Mouse (Mus musculus) thymus, adult 2 months (tissue): ENCODE data around the gene Loxl1. TPM values are rescaled to one million over a fixed set of nuclear protein-coding genes. Genes with fewer than 3 reads are reported as not detected.

Source experiments
- DNase-seq: peaks from one replicate; pipeline ENCODE4 v3.0.0; 2021
- H3K27ac ChIP-seq: fragments of 200-500 bp; 2 replicates; pipeline ENCODE4 v1.5.1; 2012; ENCODE audit warnings: low read length, control low read depth; ENCODE audit not compliant: control insufficient read depth, insufficient read depth
- H3K27me3 ChIP-seq: fragments of 200-500 bp; 2 replicates; pipeline ENCODE4 v1.6.1; 2012; ENCODE audit warnings: mild to moderate bottlenecking, low read length, moderate library complexity, mixed read lengths; ENCODE audit not compliant: control insufficient read depth, insufficient read depth
- H3K36me3 ChIP-seq: fragments of 200-500 bp; 2 replicates; pipeline ENCODE4 v1.6.1; 2012; ENCODE audit warnings: mild to moderate bottlenecking, low read length, moderate library complexity; ENCODE audit not compliant: control insufficient read depth, insufficient read depth
- H3K4me1 ChIP-seq: fragments of 200-500 bp; replicated peaks from 2 replicates; pipeline ENCODE4 v1.6.1; 2012; ENCODE audit warnings: low read length; ENCODE audit not compliant: control insufficient read depth, insufficient read depth
- H3K4me3 ChIP-seq: fragments of 200-500 bp; 2 replicates; pipeline ENCODE4 v1.5.1; 2012; ENCODE audit warnings: mild to moderate bottlenecking, low read length, control low read depth, moderate library complexity; ENCODE audit not compliant: control insufficient read depth, insufficient read depth
- CTCF ChIP-seq: fragments of 200-500 bp; IDR thresholded peaks from 2 replicates; pipeline ENCODE4 v1.5.1; 2012; ENCODE audit warnings: mild to moderate bottlenecking, control low read depth, low read length, moderate library complexity, borderline replicate concordance; ENCODE audit not compliant: control insufficient read depth, poor library complexity, insufficient read depth; ENCODE audit errors: extremely low read depth
- POLR2A ChIP-seq: fragments of 200-500 bp; IDR thresholded peaks from 2 replicates; pipeline ENCODE4 v1.6.1; 2012; ENCODE audit warnings: mild to moderate bottlenecking, low read length, control low read depth, moderate library complexity; ENCODE audit not compliant: control insufficient read depth, poor library complexity, insufficient read depth; ENCODE audit errors: extremely low read depth
- WGBS: fragments of 180-500 bp; shearing (Covaris S2); methylation state at CpG from one replicate; pipeline ENCODE4 v1.1.7; 2018; 5-methylcytosine and 5-hydroxymethylcytosine counted together
- polyA plus RNA-seq: library from polyadenylated mRNA; depleted of rRNA; stranded (reverse); fragments of >200 nt; gene quantifications from 2 replicates; pipeline ENCODE4 v1.2.3, GENCODE M21; 2012; rRNA removed

Loxl1 gene
- polyA plus RNA-seq, 1 experiment: 19.0 TPM

GRCm38 (mm10) chr9:58248746-58249413 lies 64.1 kb downstream of the Loxl1 start:
- H3K4me3 ChIP-seq: peak overlapping the region; percentile 96
- WGBS: 7% methylated on average over 7 of the region's 7 CpGs

GRCm38 (mm10) chr9:58247064-58247759 lies 65.8 kb downstream of the Loxl1 start:
- Histone ChIP-seq H3K27ac (no peak overlapping the region), H3K4me3 (peak overlapping the region; percentile 34), H3K27me3 (no peaks in the 10 kb centered on the region), H3K4me1 (peaks cover 25% of the 10 kb centered on the region), H3K36me3 (no peaks in the 10 kb centered on the region)
- 0 out of 2 replicates have a peak, but pooled peaks have one; percentile 35 for TF ChIP-seq POLR2A
- peak; percentile 90 for TF ChIP-seq CTCF
- DNase-seq: peak; percentile 87
- WGBS: 8% methylated on average over 25 of the region's 25 CpGs

More at GRCm38 (mm10) chr9:58248746-58249413, 64.1 kb downstream of the Loxl1 start:
- peaks cover 20% of the 10 kb centered on the region for H3K4me1 ChIP-seq
- TF ChIP-seq POLR2A (no peak), CTCF (no peak)
- H3K27me3 ChIP-seq: no peaks in the 10 kb centered on the region
- H3K36me3 ChIP-seq: no peaks in the 10 kb centered on the region
- peak overlapping the region; percentile 94 for H3K27ac ChIP-seq
- no peak for DNase-seq

GRCm38 (mm10) chr9:58246083-58246591 lies 66.8 kb downstream of the Loxl1 start:
- H3K27me3 ChIP-seq: no peaks in the 10 kb centered on the region
- TF ChIP-seq CTCF (no peak), POLR2A (no peak)
- WGBS: 9% methylated on average over 4 of the region's 4 CpGs
- no peak for DNase-seq
- H3K4me3 ChIP-seq: no peak overlapping the region
- no peak overlapping the region for H3K27ac ChIP-seq
- no peaks in the 10 kb centered on the region for H3K36me3 ChIP-seq
- peaks cover 32% of the 10 kb centered on the region for H3K4me1 ChIP-seq

- no peak overlapping the region for H3K27ac ChIP-seq
- H3K27me3 ChIP-seq: no peaks in the 10 kb centered on the region
- H3K4me1 ChIP-seq: peaks cover 30% of the 10 kb centered on the region
- H3K4me3 ChIP-seq: no peak overlapping the region
- TF ChIP-seq POLR2A (no peak), CTCF (no peak)
- DNase-seq: no peak
- WGBS: 91% methylated on average over 6 of the region's 6 CpGs
- no peaks in the 10 kb centered on the region for H3K36me3 ChIP-seq
Measured at GRCm38 (mm10) chr9:58243696-58244095, 69.3 kb downstream of the Loxl1 start.

- Histone ChIP-seq H3K27ac (no peak overlapping the region), H3K27me3 (no peaks in the 10 kb centered on the region), H3K4me3 (no peak overlapping the region), H3K36me3 (no peaks in the 10 kb centered on the region), H3K4me1 (peaks cover 27% of the 10 kb centered on the region)
- TF ChIP-seq CTCF: no peak
- no peak for TF ChIP-seq POLR2A
- DNase-seq: no peak
- 52% methylated on average over 5 of the region's 5 CpGs for WGBS
Measured at GRCm38 (mm10) chr9:58242696-58243095, 70.3 kb downstream of the Loxl1 start.

- Histone ChIP-seq H3K27ac (no peak overlapping the region), H3K36me3 (no peaks in the 10 kb centered on the region), H3K4me1 (peaks cover 22% of the 10 kb centered on the region), H3K4me3 (no peak overlapping the region), H3K27me3 (no peaks in the 10 kb centered on the region)
- no peak for DNase-seq
- whole genome bisulfite sequencing: 42% methylated on average over 9 of the region's 9 CpGs
- no peak for TF ChIP-seq POLR2A
Measured at GRCm38 (mm10) chr9:58241780-58242485, 71.1 kb downstream of the Loxl1 start.

Other genes starting within 250 kb of the Loxl1 start
- 5.2 and 6.1 TPM in 2 replicates for gene Stra6, start 249.4 kb downstream of the Loxl1 start, polyA plus RNA-seq
- 0.94 and 1.2 TPM in 2 replicates for gene Ccdc33, start 194.4 kb downstream of the Loxl1 start, polyA plus RNA-seq
- gene Islr, start 108.9 kb downstream of the Loxl1 start, polyA plus RNA-seq: 25.3 and 32.2 TPM in 2 replicates
- 0.50 and 1.4 TPM in 2 replicates for gene Islr2, start 108.9 kb downstream of the Loxl1 start, polyA plus RNA-seq
- gene Pml, start 63.4 kb downstream of the Loxl1 start, polyA plus RNA-seq: 74.1 and 83.0 TPM in 2 replicates
- 67.4 and 71.5 TPM in 2 replicates for gene Stoml1, start 60.0 kb downstream of the Loxl1 start, polyA plus RNA-seq
- not detected in 2 replicates for gene Tbc1d21, start 57.3 kb upstream of the Loxl1 start, polyA plus RNA-seq
- 3.2 and 4.9 TPM in 2 replicates for gene Insyn1, start 175.4 kb upstream of the Loxl1 start, polyA plus RNA-seq
- gene Cd276, start 242.3 kb upstream of the Loxl1 start, polyA plus RNA-seq: 2.3 and 2.5 TPM in 2 replicates